Mouse (Mus musculus): Measurements from ENCODE around the gene RPS10-NUDT3.

RPS10-NUDT3 gene

GRCm38 (mm10) chr17:27634871-27635574 lies at the start of gene RPS10-NUDT3:
RPS10-NUDT3 (minus strand) TSS chr17:27635222.
- peak; percentile 85 for DNase-seq (ENCODE audit: low read depth, low spot score)

GRCm38 (mm10) chr17:27678924-27679813 lies 44.1 kb upstream of the RPS10-NUDT3 start:
- no peak for DNase-seq (ENCODE audit: low read depth, low spot score)

- DNase-seq (ENCODE audit: low read depth, low spot score): no peak
These were observed 42.7 kb upstream of the RPS10-NUDT3 start for GRCm38 (mm10) chr17:27677756-27678155.

- no peak for DNase-seq (ENCODE audit: low read depth, low spot score)
These were observed 41.2 kb upstream of the RPS10-NUDT3 start for GRCm38 (mm10) chr17:27676270-27676669.

GRCm38 (mm10) chr17:27675453-27675852 lies 40.4 kb upstream of the RPS10-NUDT3 start:
- no peak for DNase-seq (ENCODE audit: low read depth, low spot score)

GRCm38 (mm10) chr17:27673945-27674344 lies 38.9 kb upstream of the RPS10-NUDT3 start:
- no peak for DNase-seq (ENCODE audit: low read depth, low spot score)

GRCm38 (mm10) chr17:27671720-27672119 lies 36.7 kb upstream of the RPS10-NUDT3 start:
- DNase-seq (ENCODE audit: low read depth, low spot score): no peak

- DNase-seq (ENCODE audit: low read depth, low spot score): no peak
These were observed 23.7 kb upstream of the RPS10-NUDT3 start for GRCm38 (mm10) chr17:27658767-27659166.

- DNase-seq (ENCODE audit: low read depth, low spot score): no peak
These were observed 22.1 kb upstream of the RPS10-NUDT3 start for GRCm38 (mm10) chr17:27657123-27657522.

- no peak for DNase-seq (ENCODE audit: low read depth, low spot score)
These were observed 21.4 kb upstream of the RPS10-NUDT3 start for GRCm38 (mm10) chr17:27656414-27656813.

- DNase-seq (ENCODE audit: low read depth, low spot score): no peak
These were observed 21.0 kb upstream of the RPS10-NUDT3 start for GRCm38 (mm10) chr17:27656011-27656399.

- no peak for DNase-seq (ENCODE audit: low read depth, low spot score)
These were observed 20.3 kb upstream of the RPS10-NUDT3 start, which contains the start of gene Pacsin1 for GRCm38 (mm10) chr17:27655089-27656010. Pacsin1 (plus strand) TSS chr17:27655509.

GRCm38 (mm10) chr17:27653253-27653959 lies 18.4 kb upstream of the RPS10-NUDT3 start:
- no peak for DNase-seq (ENCODE audit: low read depth, low spot score)

- DNase-seq (ENCODE audit: low read depth, low spot score): no peak
These were observed 17.2 kb upstream of the RPS10-NUDT3 start for GRCm38 (mm10) chr17:27652046-27652790.

GRCm38 (mm10) chr17:27650586-27650985 lies 15.6 kb upstream of the RPS10-NUDT3 start:
- no peak for DNase-seq (ENCODE audit: low read depth, low spot score)

GRCm38 (mm10) chr17:27650160-27650559 lies 15.1 kb upstream of the RPS10-NUDT3 start:
- no peak for DNase-seq (ENCODE audit: low read depth, low spot score)

- DNase-seq (ENCODE audit: low read depth, low spot score): no peak
These were observed 10.8 kb upstream of the RPS10-NUDT3 start for GRCm38 (mm10) chr17:27645807-27646206.

GRCm38 (mm10) chr17:27644572-27644971 lies 9.6 kb upstream of the RPS10-NUDT3 start:
- DNase-seq (ENCODE audit: low read depth, low spot score): no peak

- no peak for DNase-seq (ENCODE audit: low read depth, low spot score)
These were observed 8.7 kb upstream of the RPS10-NUDT3 start for GRCm38 (mm10) chr17:27643756-27644155.

GRCm38 (mm10) chr17:27643101-27643500 lies 8.1 kb upstream of the RPS10-NUDT3 start:
- no peak for DNase-seq (ENCODE audit: low read depth, low spot score)
